Mouse (Mus musculus) left cerebral cortex, adult 2 months (tissue): ENCODE data around the gene Csgalnact2. TPM values are rescaled to one million over a fixed set of nuclear protein-coding genes. Genes with fewer than 3 reads are reported as not detected.

Experiments used
- DNase-seq, 2 experiments: peaks; one replicate each; pipeline ENCODE4 v3.0.0; 2021 to 2022; ENCODE audit warnings: low spot score in 2 of 2, mixed read lengths in 1 of 2; ENCODE audit errors: extremely low spot score in 1 of 2
- H3K27ac ChIP-seq: fragments of 200-600 bp; 2 replicates; pipeline ENCODE4 v1.8.1; 2022
- H3K4me3 ChIP-seq: fragments of 200-600 bp; 2 replicates; pipeline ENCODE4 v1.8.1; 2022
- CTCF ChIP-seq: fragments of 200-600 bp; IDR thresholded peaks from 2 replicates; pipeline ENCODE4 v1.8.1; 2022; ENCODE audit warnings: antibody characterized with exemption, mild to moderate bottlenecking, moderate library complexity
- intact Hi-C: fragments of 180-260 bp; cut with DNase I; formaldehyde crosslinking; loops from one replicate; pipeline ENCODE4 v1.15.1; 2025
- total RNA-seq, 2 experiments: library from RNA; stranded (reverse); gene quantifications; 2 replicates each; pipeline ENCODE4 v1.2.3; 2021

The Csgalnact2 gene
- total RNA-seq, 2 experiments from 2014 or later = 12.3 to 13.4 TPM

DNA sequence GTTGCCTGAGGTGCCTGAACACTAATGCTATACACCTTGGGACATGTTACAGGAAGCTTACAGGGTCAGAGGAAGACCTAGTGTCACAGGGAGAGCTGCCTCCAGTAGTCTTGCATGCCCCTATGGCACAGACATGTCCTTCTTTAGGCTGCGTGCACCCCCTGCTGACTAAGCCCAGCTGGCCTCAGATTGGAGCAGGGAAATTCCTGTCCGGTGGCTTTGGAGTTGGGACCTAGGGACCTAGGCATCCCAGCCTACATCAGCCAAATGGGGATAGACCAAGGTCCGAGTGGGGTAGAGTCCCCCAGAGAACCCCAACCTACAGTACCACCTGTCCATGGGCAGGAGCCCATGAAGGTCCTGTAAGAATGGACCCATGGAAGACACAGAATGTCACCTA, 56.6 kb downstream of the Csgalnact2 start:
- Histone ChIP-seq H3K4me3 (no peak overlapping the region), H3K27ac (no peak overlapping the region)
- intact Hi-C loops = no loop called here
- no peak for TF ChIP-seq CTCF
- no peak for DNase-seq

DNA sequence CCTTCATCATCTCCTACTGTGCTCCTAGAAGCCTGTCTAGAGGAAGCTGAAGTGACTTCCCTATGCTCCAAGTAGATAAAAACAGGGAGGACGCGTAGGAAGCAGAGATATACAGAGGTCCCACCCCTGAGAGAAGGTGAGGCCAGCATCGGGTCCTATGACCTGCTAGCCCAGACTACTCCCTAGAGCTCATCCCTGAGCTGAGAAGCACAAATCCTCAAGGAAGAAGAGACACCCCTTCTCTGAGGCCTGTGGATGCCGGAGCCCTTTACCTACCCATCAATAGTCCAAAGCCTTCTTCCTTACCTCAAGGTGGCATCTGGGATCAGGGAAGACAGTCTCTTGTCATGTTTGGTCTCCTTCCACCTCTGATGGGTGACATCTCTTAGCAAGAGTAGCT, 58.2 kb downstream of the Csgalnact2 start:
- TF ChIP-seq CTCF = no peak
- peak in 1 of 2 experiments; percentile 7 for DNase-seq

DNA sequence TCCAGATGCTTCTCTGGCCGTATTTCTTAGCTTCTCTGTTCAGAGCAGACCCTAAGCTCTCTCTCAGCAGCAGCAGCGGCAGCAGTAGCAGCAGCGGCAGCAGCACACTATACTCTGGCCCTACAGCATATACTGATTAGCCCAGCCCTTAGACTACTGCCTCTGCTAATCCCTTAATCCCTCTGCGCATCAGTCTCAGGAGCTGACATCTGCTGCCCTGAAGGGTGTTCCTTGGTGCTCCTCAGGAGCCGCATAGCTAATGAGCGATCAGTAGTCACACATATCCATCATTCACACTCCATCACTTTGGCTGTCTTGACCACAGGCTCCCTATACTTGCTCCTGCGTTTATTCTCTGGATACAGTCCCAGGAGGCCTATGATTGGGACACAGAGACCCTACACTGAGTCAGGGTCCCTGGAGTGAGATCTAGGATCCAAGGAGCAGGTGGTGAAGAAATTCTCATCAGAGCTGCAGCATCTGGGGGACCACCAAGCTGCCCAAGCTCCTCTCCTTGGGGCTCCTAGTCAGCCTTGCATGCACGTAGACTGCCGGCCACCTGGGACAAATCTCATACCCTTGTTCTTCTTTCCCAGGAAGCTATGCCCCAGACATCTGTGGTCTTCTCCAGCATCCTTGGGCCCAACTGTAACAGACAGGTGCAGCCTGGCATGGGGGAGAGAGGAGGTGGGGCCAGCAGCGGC, 59.0 kb downstream of the Csgalnact2 start:
- TF ChIP-seq CTCF = no peak
- Histone ChIP-seq H3K27ac (no peak overlapping the region), H3K4me3 (no peak overlapping the region)
- DNase-seq = peak in 1 of 2 experiments; percentile 9
- intact Hi-C loops = no loop called here

More for the DNA sequence above, 58.2 kb downstream of the Csgalnact2 start:
- intact Hi-C loops = no loop called here
- Histone ChIP-seq H3K4me3 (no peak overlapping the region), H3K27ac (no peak overlapping the region)

DNA sequence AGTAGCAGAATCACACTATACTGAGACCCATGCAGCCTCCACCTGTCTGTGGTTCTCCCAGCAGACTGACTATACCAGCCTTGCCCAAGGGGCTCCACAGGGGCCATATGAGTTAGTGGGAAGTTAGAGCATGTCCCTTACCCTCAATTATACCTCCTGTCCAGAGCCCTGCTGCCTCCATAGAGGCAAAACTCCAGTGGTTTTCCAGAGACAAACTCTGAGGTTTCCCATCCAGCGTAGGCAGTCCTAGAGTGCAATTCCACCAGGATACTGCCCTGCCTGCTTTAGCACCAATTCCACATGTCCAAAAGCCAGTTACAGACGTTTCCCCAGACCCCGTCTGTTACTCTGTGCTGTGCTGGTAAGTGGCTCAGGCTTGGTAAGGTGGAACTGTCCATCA, 59.6 kb downstream of the Csgalnact2 start:
- Histone ChIP-seq H3K4me3 (no peak overlapping the region), H3K27ac (no peak overlapping the region)
- no peak for TF ChIP-seq CTCF
- intact Hi-C loops = no loop called here
- peak in 1 of 2 experiments; percentile 7 for DNase-seq

DNA sequence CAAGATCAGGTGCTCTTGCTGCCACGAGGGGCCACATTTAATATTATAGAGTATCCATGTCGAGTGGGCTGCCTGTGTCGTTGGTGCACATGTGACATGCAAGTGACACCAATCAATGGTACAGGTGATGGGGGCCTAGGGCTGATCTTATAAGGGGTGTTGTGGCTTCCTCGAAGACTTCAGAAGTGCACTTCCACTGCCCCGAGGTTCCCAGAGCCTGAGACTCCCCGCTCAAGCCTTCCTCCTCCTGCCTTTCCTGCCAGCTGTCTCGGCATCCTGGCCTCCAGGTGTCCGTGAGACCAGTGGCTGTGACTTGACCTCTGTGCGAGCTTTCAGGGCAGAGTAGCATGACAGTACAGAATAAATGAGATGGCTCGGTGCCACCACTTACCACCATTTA, 60.2 kb downstream of the Csgalnact2 start:
- Histone ChIP-seq H3K27ac (no peak overlapping the region), H3K4me3 (no peak overlapping the region)
- no peak for TF ChIP-seq CTCF
- intact Hi-C loops = no loop called here
- peak in 1 of 2 experiments; percentile 9 for DNase-seq

DNA sequence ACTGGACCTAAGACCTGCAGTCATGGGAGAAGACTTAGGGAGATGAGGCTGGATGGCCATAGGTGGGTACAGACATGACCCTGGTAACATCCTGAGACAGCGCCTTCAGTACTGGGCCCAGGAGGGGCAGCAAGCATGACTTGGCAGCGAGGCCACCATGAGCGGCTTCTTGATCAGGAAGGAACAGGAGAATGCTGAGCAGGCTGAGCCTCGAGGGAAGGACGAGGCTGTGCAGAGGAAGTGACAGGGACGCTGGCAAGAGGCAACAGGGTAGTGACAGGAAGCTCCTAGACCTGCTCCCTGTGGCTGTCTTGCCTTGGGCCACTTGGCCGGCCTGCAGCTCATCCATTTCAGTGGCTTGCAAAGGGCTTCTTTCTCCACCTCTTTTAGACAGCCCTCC, 61.5 kb downstream of the Csgalnact2 start:
- TF ChIP-seq CTCF = no peak
- H3K27ac ChIP-seq = no peak overlapping the region; the same call in 1 of the 2 replicates
- intact Hi-C loops = no loop called here
- DNase-seq = no peak
- H3K4me3 ChIP-seq = no peak overlapping the region

DNA sequence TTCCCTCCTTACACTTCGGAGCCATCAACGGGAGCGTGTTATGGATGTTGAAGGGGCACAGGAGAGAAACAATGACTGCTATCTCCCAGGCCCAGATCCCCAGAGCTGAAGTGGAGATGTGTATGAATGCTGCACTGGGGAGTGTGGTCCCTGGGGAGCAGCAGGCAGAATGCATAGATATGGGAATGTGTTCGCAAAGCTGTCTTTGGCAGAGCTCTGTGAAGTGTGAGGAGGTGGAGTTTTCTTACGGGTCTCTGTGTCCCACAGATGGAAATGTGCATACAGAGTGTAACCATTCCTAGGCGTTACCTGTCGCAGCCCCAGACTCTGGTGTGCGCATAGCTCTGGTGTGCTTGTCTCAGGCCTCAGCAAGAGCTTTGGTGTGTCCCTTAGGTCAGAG, 62.2 kb downstream of the Csgalnact2 start:
- Histone ChIP-seq H3K27ac (no peak overlapping the region), H3K4me3 (no peak overlapping the region)
- DNase-seq = no peak
- no peak for TF ChIP-seq CTCF
- intact Hi-C loops = no loop called here

DNA sequence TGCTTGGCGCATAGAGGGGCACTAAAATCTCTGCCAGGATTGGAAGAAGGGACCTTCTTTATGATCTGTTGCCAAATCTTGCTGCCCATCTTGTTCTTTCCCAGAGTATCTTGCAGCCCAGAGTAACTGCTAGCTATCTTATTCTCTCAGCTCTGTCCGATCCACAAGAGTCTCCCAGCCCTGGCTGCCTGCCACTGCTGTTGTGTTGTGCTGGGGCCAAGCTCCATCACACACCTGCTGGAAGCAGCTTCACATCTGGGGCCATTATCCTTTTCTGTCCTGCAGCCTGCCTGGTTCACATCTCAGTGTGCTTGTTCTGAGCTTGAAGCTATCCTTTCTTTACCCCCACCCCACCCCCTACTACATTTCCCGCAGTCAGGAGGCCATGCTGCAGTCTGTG, 62.7 kb downstream of the Csgalnact2 start:
- intact Hi-C loops = no loop called here
- Histone ChIP-seq H3K4me3 (no peak overlapping the region), H3K27ac (no peak overlapping the region; the same call in none of the 2 replicates)
- no peak for DNase-seq
- TF ChIP-seq CTCF = no peak

DNA sequence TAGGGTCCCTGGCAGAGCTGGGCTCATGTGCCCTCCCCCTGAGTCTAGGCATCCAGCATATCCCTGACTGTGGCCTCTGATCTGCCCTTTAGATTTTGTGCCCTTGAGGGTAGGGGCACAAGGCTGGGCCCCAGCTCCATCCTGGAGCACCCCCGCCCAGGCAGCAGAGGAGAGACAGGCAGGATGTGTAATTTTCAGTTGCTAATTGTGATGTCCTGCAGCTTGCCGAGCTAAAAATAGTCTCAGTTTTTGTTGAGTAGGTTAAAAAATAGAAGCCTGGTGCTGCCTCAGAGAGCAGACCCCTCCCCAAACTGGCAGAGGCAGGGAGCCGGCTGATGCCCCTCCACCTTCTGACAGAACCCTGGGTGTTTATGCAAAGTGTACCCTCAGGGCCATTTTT, 64.8 kb downstream of the Csgalnact2 start:
- DNase-seq = no peak
- no peak for TF ChIP-seq CTCF
- intact Hi-C loops = loop anchor here (5.0 kb wide), 1 partner anchor 132 kb away; no protein-coding TSS in a partner anchor
- peak overlapping the region; percentile 45 for H3K27ac ChIP-seq
- no peak overlapping the region for H3K4me3 ChIP-seq

DNA sequence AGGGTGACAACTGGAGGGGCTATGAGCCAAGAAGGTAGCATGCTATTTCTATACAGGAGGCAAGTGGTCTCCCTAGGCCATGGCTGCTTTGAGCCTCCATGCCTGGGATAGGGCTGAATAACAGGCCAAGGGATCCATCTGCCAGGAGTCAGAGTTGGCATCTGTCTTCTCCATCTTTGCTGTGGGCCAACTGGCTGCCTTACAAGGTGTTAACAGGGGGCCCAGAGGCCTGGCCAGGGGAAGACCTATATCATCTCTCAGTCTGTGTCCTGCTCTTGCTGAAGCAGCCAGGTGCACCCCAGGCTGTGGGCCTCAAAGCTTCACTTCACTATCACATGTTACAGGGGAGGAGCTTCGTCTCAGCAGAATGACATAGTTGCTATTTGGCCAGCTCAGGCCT, 66.8 kb downstream of the Csgalnact2 start:
- no peak overlapping the region for H3K4me3 ChIP-seq
- no peak overlapping the region for H3K27ac ChIP-seq
- no peak for DNase-seq
- TF ChIP-seq CTCF = no peak
- intact Hi-C loops = loop anchor here (5.0 kb wide), 1 partner anchor 130 kb away; no protein-coding TSS in a partner anchor

DNA sequence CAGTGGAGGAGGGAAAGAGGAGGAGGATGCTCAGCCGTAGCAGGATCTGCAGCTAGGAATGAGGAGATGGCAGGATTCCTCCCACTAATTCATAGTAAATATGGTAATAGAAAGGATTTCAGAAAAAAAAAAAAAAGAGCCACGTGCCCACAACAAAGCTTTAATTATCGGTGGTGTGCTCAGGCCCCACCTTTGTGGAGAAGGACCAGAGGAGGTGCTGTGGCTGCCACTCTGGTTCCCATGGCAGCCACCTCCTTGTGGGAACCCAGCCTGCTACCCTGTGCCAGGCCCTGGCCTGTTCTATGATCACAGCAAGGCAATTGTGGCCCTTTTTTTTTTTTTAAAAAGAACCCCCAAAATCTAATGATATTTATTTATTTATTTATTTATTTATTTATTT, 67.5 kb downstream of the Csgalnact2 start:
- intact Hi-C loops = loop anchor here (2.0 to 5.0 kb wide), 2 partner anchors 57 to 129 kb away; no protein-coding TSS in a partner anchor
- Histone ChIP-seq H3K4me3 (no peak overlapping the region), H3K27ac (no peak overlapping the region)
- no peak for DNase-seq
- TF ChIP-seq CTCF = no peak

DNA sequence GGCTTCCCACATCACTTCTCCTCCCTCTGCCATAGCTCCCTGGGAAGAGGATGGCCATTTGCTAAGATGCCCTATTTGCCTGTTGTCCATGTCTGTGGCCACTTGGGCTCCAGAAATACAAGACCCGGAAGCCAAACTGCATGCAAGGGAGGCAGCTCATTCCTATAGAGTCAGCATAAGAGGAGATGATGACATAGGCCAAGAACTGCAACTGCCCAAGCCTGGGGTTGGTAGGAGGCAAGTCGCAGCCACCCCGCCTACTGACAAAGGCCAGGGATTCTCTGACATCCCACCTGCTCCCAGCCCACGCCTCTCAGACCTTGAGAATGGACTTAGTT, 68.0 kb downstream of the Csgalnact2 start:
- peak overlapping the region; percentile 66; the same call in 1 of the 2 replicates for H3K27ac ChIP-seq
- TF ChIP-seq CTCF = no peak
- no peak overlapping the region for H3K4me3 ChIP-seq
- intact Hi-C loops = loop anchor here (2.0 to 5.0 kb wide), 2 partner anchors 56 to 129 kb away; no protein-coding TSS in a partner anchor
- no peak for DNase-seq
